16 mouse cellular contexts compared by ENCODE assay signal in genomic region chr3:31991526-31992045, GRCm38 (mm10).
"Had no signal": no experiment of that assay in that cellular context is flagged by ENCODE, and none has a peak within 500 bp of the region (broad histone marks: within the 10 kb centered on the region; RNA-seq: fewer than 3 reads in every experiment).

No protein-coding gene starts in this region.

- DNase-seq: liver, embryonic 13.5 days; liver, postnatal 0 days; lung, adult 2 months; lung, postnatal 14 days; lung, postnatal 36 days; midbrain, embryonic 14.5 days; right cerebral cortex, postnatal 14 days; thymus, adult 2 months; thymus, postnatal 25 days; thymus, postnatal 4 days had no signal

- H3K9me3 ChIP-seq: liver, embryonic 13.5 days; liver, embryonic 15.5 days; lung, embryonic 15.5 days; midbrain, embryonic 12.5 days had no signal

- H3K27ac ChIP-seq: liver, embryonic 13.5 days; liver, embryonic 15.5 days; lung, embryonic 15.5 days; macrophage; midbrain, embryonic 12.5 days had no signal

- H3K36me3 ChIP-seq: liver, embryonic 13.5 days; liver, embryonic 15.5 days; lung, embryonic 15.5 days; midbrain, embryonic 12.5 days had no signal

- H3K4me3 ChIP-seq: liver, embryonic 13.5 days; liver, embryonic 15.5 days; lung, embryonic 15.5 days; megakaryocyte, embryonic 14.5 days; midbrain, embryonic 12.5 days had no signal

- H3K27me3 ChIP-seq: liver, embryonic 13.5 days; liver, embryonic 15.5 days; lung, embryonic 15.5 days; megakaryocyte, embryonic 14.5 days; midbrain, embryonic 12.5 days had no signal

- H3K4me2 ChIP-seq: liver, embryonic 13.5 days; liver, embryonic 15.5 days; lung, embryonic 15.5 days; midbrain, embryonic 12.5 days had no signal

- H3K4me1 ChIP-seq: liver, embryonic 13.5 days; liver, embryonic 15.5 days; lung, embryonic 15.5 days; megakaryocyte, embryonic 14.5 days; midbrain, embryonic 12.5 days had no signal

- ATAC-seq: liver, postnatal 0 days; lung, postnatal 0 days had no signal

- H3K9ac ChIP-seq: liver, embryonic 13.5 days; liver, embryonic 15.5 days; liver, postnatal 0 days; lung, embryonic 15.5 days; midbrain, embryonic 12.5 days had no signal
